ENCODE assay signal across 13 mouse cellular contexts in genomic region chr1:177705204-177705603, GRCm38 (mm10). TPM values are rescaled to one million over a fixed set of nuclear protein-coding genes. Genes with fewer than 3 reads are reported as not detected.
A peak's percentile ranks its signal among the peaks of the same experiment; 100 is the strongest.
DNase-seq lines count a peak whose midpoint lies in the region; ATAC-seq and TF ChIP-seq lines count a peak whose summit lies in the region.
"Had no signal": no experiment of that assay in that cellular context is flagged by ENCODE, and none has a peak within 500 bp of the region (broad histone marks: within the 10 kb centered on the region; RNA-seq: fewer than 3 reads in every experiment).

No protein-coding gene starts in this region.

- no peak overlapping the region for H3K9ac ChIP-seq in forebrain, postnatal 0 days
- no peak overlapping the region for H3K9ac ChIP-seq in forebrain, embryonic 14.5 days (ENCODE audit: low read length)
- H3K9ac ChIP-seq in lung, postnatal 0 days (replicated peaks; ENCODE audit: low read depth) = no peak overlapping the region
- H3K9ac ChIP-seq: limb, embryonic 15.5 days had no signal

- in situ Hi-C loops in Patski (cut with MboI; ENCODE audit: low pct_unique_long_range_greater_than_20kb) = no loop called here

- H3K4me2 ChIP-seq in forebrain, postnatal 0 days (ENCODE audit: low read depth) = no peak overlapping the region
- H3K4me2 ChIP-seq in forebrain, embryonic 14.5 days (ENCODE audit: low read length) = no peak overlapping the region
- H3K4me2 ChIP-seq in lung, postnatal 0 days (replicated peaks; ENCODE audit: low read depth, low read length) = no peak overlapping the region
- H3K4me2 ChIP-seq: limb, embryonic 15.5 days had no signal

- 64% methylated on average over 2 of the region's 2 CpGs for WGBS in forebrain, postnatal 0 days
- WGBS in forebrain, embryonic 14.5 days = 51% methylated on average over 2 of the region's 2 CpGs
- 51% methylated on average over 2 of the region's 2 CpGs for WGBS in lung, postnatal 0 days

- H3K36me3 ChIP-seq in forebrain, postnatal 0 days (ENCODE audit: insufficient read depth) = no peaks in the 10 kb centered on the region
- no peaks in the 10 kb centered on the region for H3K36me3 ChIP-seq in forebrain, embryonic 14.5 days (ENCODE audit: control insufficient read depth, insufficient read depth, low read length)
- H3K36me3 ChIP-seq in lung, postnatal 0 days (ENCODE audit: insufficient read depth, low read length) = no peaks in the 10 kb centered on the region
- H3K36me3 ChIP-seq: hindbrain, embryonic 10.5 days; limb, embryonic 15.5 days had no signal

- no peaks in the 10 kb centered on the region for H3K27me3 ChIP-seq in forebrain, postnatal 0 days (ENCODE audit: insufficient read depth, low read length)
- H3K27me3 ChIP-seq in forebrain, embryonic 14.5 days (replicated peaks; ENCODE audit: control insufficient read depth, insufficient read depth, low read length) = no peaks in the 10 kb centered on the region
- no peaks in the 10 kb centered on the region for H3K27me3 ChIP-seq in lung, postnatal 0 days (replicated peaks; ENCODE audit: insufficient read depth, low read length)
- no peaks in the 10 kb centered on the region for H3K27me3 ChIP-seq in Patski
- H3K27me3 ChIP-seq: limb, embryonic 15.5 days had no signal

- TF ChIP-seq CTCF in forebrain, postnatal 0 days (IDR thresholded peaks at IDR 0.05; ENCODE audit: low read depth) = peak; percentile 15; the same call in 1 of the 2 replicates
- TF ChIP-seq CTCF in lung, postnatal 0 days (IDR thresholded peaks at IDR 0.05) = peak; percentile 71
- TF ChIP-seq CTCF in Patski (IDR thresholded peaks at IDR 0.05) = peak; percentile 53

- peaks cover 4% of the 10 kb centered on the region; the same call in 1 of the 2 replicates for H3K9me3 ChIP-seq in forebrain, postnatal 0 days (ENCODE audit: low read length)
- H3K9me3 ChIP-seq in forebrain, embryonic 14.5 days (replicated peaks; ENCODE audit: control insufficient read depth, low read length) = peaks cover 4% of the 10 kb centered on the region; the same call in 1 of the 2 replicates
- peaks cover 4% of the 10 kb centered on the region; the same call in 1 of the 2 replicates for H3K9me3 ChIP-seq in lung, postnatal 0 days (ENCODE audit: low read length)
- H3K9me3 ChIP-seq: limb, embryonic 15.5 days had no signal

- POLR2A ChIA-PET in Patski (lab: Charles Lee) = no interaction called here

- DNase-seq in forebrain, postnatal 0 days = no peak
- no peak for DNase-seq in forebrain, embryonic 14.5 days (ENCODE audit: low spot score)
- DNase-seq in lung, postnatal 0 days (ENCODE audit: low spot score) = peak; percentile 56
- no peak for DNase-seq in lung, adult 18-20 months
- no peak for DNase-seq in Patski (ENCODE audit: low read depth, low spot score)
- no peak for DNase-seq in yolk sac, embryonic 10.5 days (ENCODE audit: low spot score)
- DNase-seq in ovary, postnatal 14 days (ENCODE audit: low spot score) = no peak
- DNase-seq: cerebellum, postnatal 14 days; midbrain, embryonic 14.5 days had no signal

- no peak overlapping the region for H3K27ac ChIP-seq in forebrain, postnatal 0 days (ENCODE audit: low read depth, low read length)
- no peak overlapping the region for H3K27ac ChIP-seq in forebrain, embryonic 14.5 days (ENCODE audit: low read depth, low read length)
- H3K27ac ChIP-seq in lung, postnatal 0 days (ENCODE audit: low read length) = no peak overlapping the region
- H3K27ac ChIP-seq: hindbrain, embryonic 10.5 days; limb, embryonic 15.5 days had no signal

- CTCF ChIA-PET in Patski (lab: Charles Lee) = interaction anchor here (0.5 to 1.4 kb wide), 6 partner anchors 17 to 175 kb away, joined by 3 to 4 read pairs (median 3); no protein-coding TSS in a partner anchor

- no peak for TF ChIP-seq EP300 in lung, postnatal 0 days (IDR thresholded peaks at IDR 0.05)

- no peaks in the 10 kb centered on the region for H3K4me1 ChIP-seq in forebrain, postnatal 0 days (ENCODE audit: insufficient read depth)
- no peaks in the 10 kb centered on the region for H3K4me1 ChIP-seq in forebrain, embryonic 14.5 days (ENCODE audit: control insufficient read depth, insufficient read depth, low read length)
- H3K4me1 ChIP-seq in lung, postnatal 0 days (ENCODE audit: insufficient read depth, low read depth, low read length) = no peaks in the 10 kb centered on the region

- no peak overlapping the region for H3K4me3 ChIP-seq in forebrain, postnatal 0 days (ENCODE audit: low read depth, low read length)
- H3K4me3 ChIP-seq in forebrain, embryonic 14.5 days (ENCODE audit: low read depth, low read length) = no peak overlapping the region
- no peak overlapping the region for H3K4me3 ChIP-seq in lung, postnatal 0 days (ENCODE audit: low read depth, low read length)
- H3K4me3 ChIP-seq: hindbrain, embryonic 10.5 days; limb, embryonic 15.5 days had no signal

- ATAC-seq in forebrain, postnatal 0 days = no peak
- no peak for ATAC-seq in forebrain, embryonic 14.5 days
- no peak for ATAC-seq in lung, postnatal 0 days
- ATAC-seq in Patski = no peak
- ATAC-seq in monocyte, adult 5-6 weeks (replicated peaks; ENCODE audit: insufficient number of reproducible peaks, low FRiP score, low TSS enrichment, poor library complexity, severe bottlenecking) = peak; percentile 35; the same call in 1 of the 2 replicates

RNA-seq across cellular contexts. Expression of gene 1700016C15Rik, which starts 24.4 kb away (rescaled TPM):
- 0.54 TPM in 1 of 2 replicates, not detected in the other for total RNA-seq in forebrain, postnatal 0 days (2014; rRNA removed)
- polyA plus RNA-seq in forebrain, postnatal 0 days (2015; fragmentation: Nextera tagmentation; extraction: Ambion mirVana) = 0.19 and 0.21 TPM in 2 replicates
- polyA plus RNA-seq in forebrain, embryonic 14.5 days (2014; fragmentation: Nextera tagmentation; extraction: Ambion mirVana) = not detected in 2 replicates
- polyA plus RNA-seq in lung, postnatal 0 days (2015; fragmentation: Nextera tagmentation; extraction: Ambion mirVana) = 0.94 and 1.8 TPM in 2 replicates
- polyA plus RNA-seq in Patski (2021) = 1.8 TPM
- total RNA-seq in monocyte, adult 5-6 weeks (2017) = not detected in 3 replicates
- total RNA-seq: gastrocnemius, postnatal 4 days had no signal
- polyA plus RNA-seq: hindbrain, embryonic 10.5 days; limb, embryonic 15.5 days had no signal

Comparison
In these comparisons a context has a peak if more than half of its experiments do, and no peak if none do; other contexts are left out.
1. CTCF ChIP-seq: peak in every context shown above with its lines; median percentile 71 in lung, postnatal 0 days; 53 in Patski; 15 in forebrain, postnatal 0 days.